Comparison of ENCODE assay signal across 11 mouse cellular contexts in the genomic region with DNA sequence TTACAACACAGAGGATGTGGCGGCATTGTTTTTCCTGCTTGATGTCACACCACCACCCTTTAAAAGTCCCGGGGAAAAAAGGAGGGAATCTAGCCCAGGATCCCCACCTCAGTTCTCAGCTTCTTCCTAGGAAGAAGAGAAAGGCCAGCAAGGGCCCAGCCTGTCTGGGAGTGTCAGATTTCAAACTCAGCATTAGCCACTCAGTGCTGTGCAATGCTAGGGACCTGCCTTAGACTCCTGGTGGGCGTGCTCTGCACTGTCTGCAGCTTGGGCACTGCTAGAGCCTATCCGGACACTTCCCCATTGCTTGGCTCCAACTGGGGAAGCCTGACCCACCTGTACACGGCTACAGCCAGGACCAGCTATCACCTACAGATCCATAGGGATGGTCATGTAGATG. TPM values are rescaled to one million over a fixed set of nuclear protein-coding genes. Genes with fewer than 3 reads are reported as not detected.
DNase-seq lines count a peak whose midpoint lies in the region; ATAC-seq and TF ChIP-seq lines count a peak whose summit lies in the region.
"Had no signal": no experiment of that assay in that cellular context is flagged by ENCODE, and none has a peak within 500 bp of the region (broad histone marks: within the 10 kb centered on the region; RNA-seq: fewer than 3 reads in every experiment).

A gene (plus strand): TSS at position 86 of the 400 bp plus-strand sequence.

- TF ChIP-seq POLR2A in brain, embryonic 14.5 days (IDR thresholded peaks at IDR 0.05; ENCODE audit: borderline replicate concordance, extremely low read depth, insufficient read depth, insufficient read length, poor library complexity, severe bottlenecking), result no peak
- no peak for TF ChIP-seq POLR2A in thymus, adult 2 months (IDR thresholded peaks at IDR 0.05; ENCODE audit: control insufficient read depth, extremely low read depth, insufficient read depth, low read length, poor library complexity)

- H3K4me3 ChIP-seq in forebrain, embryonic 10.5 days, result no peak within 1 kb of the TSS
- H3K4me3 ChIP-seq in forebrain, embryonic 14.5 days (ENCODE audit: low read depth, low read length), result no peak within 1 kb of the TSS
- no peak within 1 kb of the TSS for H3K4me3 ChIP-seq in liver, embryonic 12.5 days
- no peak within 1 kb of the TSS for H3K4me3 ChIP-seq in limb, embryonic 11.5 days (ENCODE audit: low read depth, low read length)
- H3K4me3 ChIP-seq in thymus, adult 2 months (ENCODE audit: control insufficient read depth, insufficient read depth, low read length), result no peak within 1 kb of the TSS
- H3K4me3 ChIP-seq: forebrain, embryonic 15.5 days had no signal

- no peak for ATAC-seq in forebrain, embryonic 14.5 days
- no peak for ATAC-seq in liver, embryonic 12.5 days
- peak; percentile 95 for ATAC-seq in limb, embryonic 11.5 days (ENCODE audit: insufficient number of reproducible peaks, low FRiP score, low TSS enrichment, low read depth)
- ATAC-seq: forebrain, embryonic 15.5 days had no signal

- peak; percentile 11; the same call in 1 of the 2 replicates for TF ChIP-seq CTCF in brain, embryonic 14.5 days (IDR thresholded peaks at IDR 0.05; ENCODE audit: borderline replicate concordance, extremely low read depth, insufficient read depth, insufficient read length)
- no peak for TF ChIP-seq CTCF in thymus, adult 2 months (IDR thresholded peaks at IDR 0.05; ENCODE audit: borderline replicate concordance, control insufficient read depth, extremely low read depth, insufficient read depth, low read length, poor library complexity)

- H3K4me2 ChIP-seq in forebrain, embryonic 14.5 days (ENCODE audit: low read length), result no peak within 1 kb of the TSS
- H3K4me2 ChIP-seq in liver, embryonic 12.5 days, result no peak within 1 kb of the TSS
- no peak within 1 kb of the TSS for H3K4me2 ChIP-seq in limb, embryonic 11.5 days (ENCODE audit: low read depth, severe bottlenecking)
- H3K4me2 ChIP-seq: forebrain, embryonic 15.5 days had no signal

- H3K27me3 ChIP-seq in forebrain, embryonic 10.5 days (ENCODE audit: poor library complexity, severe bottlenecking), result peaks cover 13% of the 10 kb centered on the region; the same call in 1 of the 2 replicates
- no peaks in the 10 kb centered on the region for H3K27me3 ChIP-seq in forebrain, embryonic 14.5 days (replicated peaks; ENCODE audit: control insufficient read depth, insufficient read depth, low read length)
- H3K27me3 ChIP-seq in liver, embryonic 12.5 days (replicated peaks), result 0 out of 2 replicates have a peak, but pooled peaks cover 3% of the 10 kb centered on the region
- H3K27me3 ChIP-seq in limb, embryonic 11.5 days (ENCODE audit: control insufficient read depth, insufficient read depth, low read length), result no peaks in the 10 kb centered on the region
- no peaks in the 10 kb centered on the region for H3K27me3 ChIP-seq in thymus, adult 2 months (ENCODE audit: control insufficient read depth, insufficient read depth, low read length)
- H3K27me3 ChIP-seq: forebrain, embryonic 15.5 days had no signal

- H3K9me3 ChIP-seq in forebrain, embryonic 10.5 days, result no peaks in the 10 kb centered on the region
- no peaks in the 10 kb centered on the region for H3K9me3 ChIP-seq in forebrain, embryonic 14.5 days (replicated peaks; ENCODE audit: control insufficient read depth, low read length)
- no peaks in the 10 kb centered on the region for H3K9me3 ChIP-seq in liver, embryonic 12.5 days (replicated peaks)
- no peaks in the 10 kb centered on the region for H3K9me3 ChIP-seq in limb, embryonic 11.5 days (ENCODE audit: control insufficient read depth, low read length)
- H3K9me3 ChIP-seq: forebrain, embryonic 15.5 days had no signal

- peaks cover 11% of the 10 kb centered on the region for H3K4me1 ChIP-seq in forebrain, embryonic 10.5 days
- no peaks in the 10 kb centered on the region for H3K4me1 ChIP-seq in forebrain, embryonic 14.5 days (ENCODE audit: control insufficient read depth, insufficient read depth, low read length)
- H3K4me1 ChIP-seq in liver, embryonic 12.5 days, result no peaks in the 10 kb centered on the region
- no peaks in the 10 kb centered on the region for H3K4me1 ChIP-seq in limb, embryonic 11.5 days (ENCODE audit: control insufficient read depth, insufficient read depth, low read length)
- H3K4me1 ChIP-seq in thymus, adult 2 months (replicated peaks; ENCODE audit: control insufficient read depth, insufficient read depth, low read length), result no peaks in the 10 kb centered on the region
- H3K4me1 ChIP-seq: forebrain, embryonic 15.5 days had no signal

- WGBS in forebrain, embryonic 10.5 days, result 9% methylated on average over 5 of the region's 5 CpGs
- 8% methylated on average over 5 of the region's 5 CpGs for WGBS in forebrain, embryonic 14.5 days
- 21% methylated on average over 5 of the region's 5 CpGs for WGBS in liver, embryonic 12.5 days (ENCODE audit: insufficient replicate concordance)
- WGBS in limb, embryonic 11.5 days, result 6% methylated on average over 5 of the region's 5 CpGs
- 35% methylated on average over 5 of the region's 5 CpGs for WGBS in thymus, adult 2 months

- no peaks in the 10 kb centered on the region for H3K36me3 ChIP-seq in forebrain, embryonic 10.5 days (replicated peaks)
- H3K36me3 ChIP-seq in forebrain, embryonic 14.5 days (ENCODE audit: control insufficient read depth, insufficient read depth, low read length), result no peaks in the 10 kb centered on the region
- H3K36me3 ChIP-seq in liver, embryonic 12.5 days, result no peaks in the 10 kb centered on the region
- H3K36me3 ChIP-seq in limb, embryonic 11.5 days (ENCODE audit: control insufficient read depth, insufficient read depth, low read length), result no peaks in the 10 kb centered on the region
- no peaks in the 10 kb centered on the region for H3K36me3 ChIP-seq in thymus, adult 2 months (ENCODE audit: control insufficient read depth, insufficient read depth, low read length)
- H3K36me3 ChIP-seq: forebrain, embryonic 15.5 days had no signal

- no peak within 1 kb of the TSS for H3K9ac ChIP-seq in forebrain, embryonic 14.5 days (ENCODE audit: low read length)
- H3K9ac ChIP-seq in liver, embryonic 12.5 days, result no peak within 1 kb of the TSS
- no peak within 1 kb of the TSS for H3K9ac ChIP-seq in limb, embryonic 11.5 days (ENCODE audit: low read length)
- H3K9ac ChIP-seq: forebrain, embryonic 15.5 days had no signal

- 0 out of 2 replicates have a peak within 1 kb of the TSS, but pooled peaks have one; percentile 35 for H3K27ac ChIP-seq in forebrain, embryonic 10.5 days
- no peak within 1 kb of the TSS for H3K27ac ChIP-seq in forebrain, embryonic 14.5 days (ENCODE audit: low read depth, low read length)
- H3K27ac ChIP-seq in liver, embryonic 12.5 days, result no peak within 1 kb of the TSS
- no peak within 1 kb of the TSS for H3K27ac ChIP-seq in limb, embryonic 11.5 days (replicated peaks; ENCODE audit: low read depth, low read length)
- no peak within 1 kb of the TSS for H3K27ac ChIP-seq in thymus, adult 2 months (ENCODE audit: control insufficient read depth, insufficient read depth, low read length)
- H3K27ac ChIP-seq: forebrain, embryonic 15.5 days had no signal

- DNase-seq in forebrain, embryonic 10.5 days (ENCODE audit: extremely low spot score, low spot score), result peak; percentile 43
- DNase-seq in forebrain, embryonic 14.5 days (ENCODE audit: low spot score), result no peak
- peak; percentile 16 for DNase-seq in liver
- peak; percentile 18 for DNase-seq in brain, embryonic 14.5 days (ENCODE audit: low read depth)
- DNase-seq in limb, embryonic 11.5 days (ENCODE audit: low spot score), result peak; percentile 70
- no peak for DNase-seq in thymus, adult 2 months
- no peak for DNase-seq in ovary, postnatal 10 days (ENCODE audit: low spot score)
- DNase-seq: B cell, adult 2 months; cerebellum, adult 2 months had no signal

RNA-seq across cellular contexts. Expression of the gene that starts here (rescaled TPM):
- 0.14 TPM in 1 of 2 replicates, not detected in the other for polyA plus RNA-seq in forebrain, embryonic 10.5 days (2016; fragmentation: Nextera tagmentation; extraction: Ambion mirVana)
- polyA plus RNA-seq in forebrain, embryonic 14.5 days (2014; fragmentation: Nextera tagmentation; extraction: Ambion mirVana), result 0.09 and 0.11 TPM in 2 replicates
- not detected in 2 replicates for polyA plus RNA-seq in liver, embryonic 12.5 days (2016; fragmentation: Nextera tagmentation; extraction: Ambion mirVana)
- polyA plus RNA-seq in brain, embryonic 14.5 days (2012; rRNA removed), result 0.29 and 0.34 TPM in 2 replicates
- polyA plus RNA-seq in limb, embryonic 11.5 days (2014; fragmentation: Nextera tagmentation; extraction: Ambion mirVana), result not detected in 2 replicates
- polyA plus RNA-seq in thymus, adult 2 months (2012; rRNA removed), result 0.34 and 0.73 TPM in 2 replicates

Comparison
In these comparisons a context has a peak if more than half of its experiments do, and no peak if none do; other contexts are left out.
1. Peak in DNase-seq and H3K27ac ChIP-seq in forebrain, embryonic 10.5 days; RNA of the gene not detected or under 1 TPM.
2. Peak in DNase-seq in brain, embryonic 14.5 days; RNA of the gene not detected or under 1 TPM.
3. Peak in DNase-seq and ATAC-seq in limb, embryonic 11.5 days; RNA of the gene not detected or under 1 TPM.